Mouse (Mus musculus): ENCODE results near the gene Zfp791. TPM values are rescaled to one million over a fixed set of nuclear protein-coding genes. Genes with fewer than 3 reads are reported as not detected.

Gene Zfp791
- polyA plus RNA-seq, 1 experiment from 2014 or later: 1.4 TPM

DNA sequence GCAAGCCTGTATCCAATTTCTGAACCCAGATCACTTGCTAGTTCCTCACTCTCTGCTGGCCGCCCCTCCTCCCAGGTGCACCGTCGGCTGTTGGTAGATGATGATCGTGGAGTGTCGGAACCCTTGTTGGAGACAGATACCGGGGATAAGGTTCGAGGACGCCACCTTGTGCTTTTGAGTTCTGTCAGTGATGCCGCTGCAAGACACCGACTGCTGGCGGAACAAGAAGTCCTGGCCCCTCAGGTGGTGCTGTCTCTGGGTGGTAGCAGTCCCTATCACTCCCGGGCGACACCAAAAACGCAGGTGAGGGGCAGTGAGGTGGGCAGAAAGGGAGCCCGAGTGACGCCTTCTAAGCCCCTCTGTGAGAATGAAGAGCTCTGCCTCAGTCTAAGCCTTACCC lies 26.7 kb downstream of the Zfp791 start:
- ATAC-seq (replicated peaks; ENCODE audit: low FRiP score, low read depth) (no peak), DNase-seq (ENCODE audit: low spot score) (no peak)
- Histone ChIP-seq H3K4me3 (replicated peaks; ENCODE audit: low read depth, low read length) (no peak overlapping the region), H3K36me3 (ENCODE audit: insufficient read depth, low read length) (peaks cover 43% of the 10 kb centered on the region), H3K9me3 (replicated peaks; ENCODE audit: low read length) (no peaks in the 10 kb centered on the region), H3K9ac (ENCODE audit: low read depth, low read length) (no peak overlapping the region), H3K4me1 (replicated peaks; ENCODE audit: insufficient read depth, low read length) (no peaks in the 10 kb centered on the region), H3K27ac (no peak overlapping the region), H3K4me2 (ENCODE audit: low read length) (no peak overlapping the region), H3K27me3 (ENCODE audit: insufficient read depth, low read length) (no peaks in the 10 kb centered on the region)
- TF ChIP-seq CTCF (IDR thresholded peaks at IDR 0.05; ENCODE audit: low read depth): no peak
- 85% methylated on average over 16 of the region's 16 CpGs for WGBS

DNA sequence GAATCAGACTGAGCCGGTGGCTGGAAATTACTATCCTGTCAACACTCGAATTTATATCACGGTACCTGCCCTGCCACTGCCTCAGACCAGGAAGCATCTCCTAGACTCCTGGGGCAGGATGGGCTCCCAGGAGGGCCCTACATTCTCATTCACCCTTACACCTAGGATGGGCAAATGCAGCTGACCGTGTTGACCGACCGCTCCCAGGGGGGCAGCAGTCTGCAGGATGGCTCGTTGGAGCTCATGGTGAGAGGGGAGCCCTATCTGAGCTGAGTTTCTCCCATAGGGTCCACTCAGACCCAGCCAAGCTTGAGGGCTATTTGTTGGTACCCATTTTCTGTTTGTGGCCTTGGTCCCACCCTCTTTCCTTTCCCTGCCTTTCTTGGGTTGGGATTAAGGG lies 27.3 kb downstream of the Zfp791 start:
- no peak for ATAC-seq (replicated peaks; ENCODE audit: low FRiP score, low read depth)
- no peak for TF ChIP-seq CTCF (IDR thresholded peaks at IDR 0.05; ENCODE audit: low read depth)
- Histone ChIP-seq H3K9ac (ENCODE audit: low read depth, low read length) (no peak overlapping the region), H3K36me3 (ENCODE audit: insufficient read depth, low read length) (peaks cover 43% of the 10 kb centered on the region), H3K27me3 (ENCODE audit: insufficient read depth, low read length) (no peaks in the 10 kb centered on the region), H3K4me2 (ENCODE audit: low read length) (no peak overlapping the region), H3K4me1 (replicated peaks; ENCODE audit: insufficient read depth, low read length) (no peaks in the 10 kb centered on the region), H3K9me3 (replicated peaks; ENCODE audit: low read length) (no peaks in the 10 kb centered on the region), H3K4me3 (replicated peaks; ENCODE audit: low read depth, low read length) (no peak overlapping the region), H3K27ac (no peak overlapping the region)
- 89% methylated on average over 7 of the region's 7 CpGs for WGBS
- no peak for DNase-seq (ENCODE audit: low spot score)

GRCm38 (mm10) chr8:85095051-85095450 lies 27.8 kb downstream of the Zfp791 start:
- no peak for TF ChIP-seq CTCF (IDR thresholded peaks at IDR 0.05; ENCODE audit: low read depth)
- DNase-seq (ENCODE audit: low spot score) (no peak), ATAC-seq (replicated peaks; ENCODE audit: low FRiP score, low read depth) (no peak)
- H3K4me1 ChIP-seq (replicated peaks; ENCODE audit: insufficient read depth, low read length): no peaks in the 10 kb centered on the region
- no peak overlapping the region for H3K9ac ChIP-seq (ENCODE audit: low read depth, low read length)
- H3K27me3 ChIP-seq (ENCODE audit: insufficient read depth, low read length): no peaks in the 10 kb centered on the region
- peaks cover 43% of the 10 kb centered on the region for H3K36me3 ChIP-seq (ENCODE audit: insufficient read depth, low read length)
- no peak overlapping the region for H3K4me2 ChIP-seq (ENCODE audit: low read length)
- no peak overlapping the region for H3K27ac ChIP-seq
- H3K4me3 ChIP-seq (replicated peaks; ENCODE audit: low read depth, low read length): no peak overlapping the region
- 92% methylated on average over 13 of the region's 13 CpGs for whole genome bisulfite sequencing
- H3K9me3 ChIP-seq (replicated peaks; ENCODE audit: low read length): no peaks in the 10 kb centered on the region

DNA sequence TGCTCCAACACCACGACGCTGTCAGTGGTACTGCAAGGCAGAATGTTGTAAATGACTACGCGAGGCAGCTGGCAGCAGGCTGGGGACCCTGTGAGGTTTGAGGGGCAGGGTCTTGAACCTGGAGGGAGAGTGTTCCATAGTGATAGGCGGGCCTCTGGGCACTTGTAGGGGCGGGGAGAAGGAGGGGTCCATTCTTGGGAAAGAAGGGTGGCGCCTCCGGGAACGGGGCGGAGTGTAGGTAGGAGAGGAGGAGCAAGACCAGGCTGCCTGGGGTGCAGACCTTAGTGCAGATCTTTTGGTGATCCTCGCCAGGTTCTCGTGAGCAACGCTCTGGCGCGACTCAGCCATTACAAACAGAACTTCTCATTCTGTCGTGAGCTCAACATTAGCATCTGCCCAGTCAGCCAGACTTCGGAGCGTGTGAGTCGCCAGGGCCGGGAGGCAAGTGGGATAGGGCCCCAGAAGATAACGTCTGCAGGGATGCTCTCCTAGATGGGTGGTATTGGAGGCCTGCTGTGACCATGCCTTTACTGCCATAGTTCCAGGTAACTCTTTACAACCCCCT lies 31.3 kb downstream of the Zfp791 start:
- DNase-seq (ENCODE audit: low spot score) (no peak), ATAC-seq (replicated peaks; ENCODE audit: low FRiP score, low read depth) (no peak)
- Histone ChIP-seq H3K4me2 (ENCODE audit: low read length) (no peak overlapping the region), H3K36me3 (ENCODE audit: insufficient read depth, low read length) (peaks cover 47% of the 10 kb centered on the region), H3K9me3 (replicated peaks; ENCODE audit: low read length) (no peaks in the 10 kb centered on the region), H3K4me3 (replicated peaks; ENCODE audit: low read depth, low read length) (no peak overlapping the region), H3K4me1 (replicated peaks; ENCODE audit: insufficient read depth, low read length) (no peaks in the 10 kb centered on the region), H3K27me3 (ENCODE audit: insufficient read depth, low read length) (no peaks in the 10 kb centered on the region), H3K9ac (ENCODE audit: low read depth, low read length) (no peak overlapping the region), H3K27ac (no peak overlapping the region)
- TF ChIP-seq CTCF (IDR thresholded peaks at IDR 0.05; ENCODE audit: low read depth): no peak
- WGBS: 47% methylated on average over 21 of the region's 21 CpGs

- no peak for DNase-seq (ENCODE audit: low spot score)
- H3K27me3 ChIP-seq (ENCODE audit: insufficient read depth, low read length): no peaks in the 10 kb centered on the region
- 89% methylated on average over 11 of the region's 11 CpGs for WGBS
- no peak for TF ChIP-seq CTCF (IDR thresholded peaks at IDR 0.05; ENCODE audit: low read depth)
- H3K27ac ChIP-seq: no peak overlapping the region
- no peaks in the 10 kb centered on the region for H3K4me1 ChIP-seq (replicated peaks; ENCODE audit: insufficient read depth, low read length)
- H3K36me3 ChIP-seq (ENCODE audit: insufficient read depth, low read length): peaks cover 43% of the 10 kb centered on the region; the same call in 1 of the 2 replicates
- no peak overlapping the region for H3K4me3 ChIP-seq (replicated peaks; ENCODE audit: low read depth, low read length)
- ATAC-seq (replicated peaks; ENCODE audit: low FRiP score, low read depth): no peak
- H3K4me2 ChIP-seq (ENCODE audit: low read length): no peak overlapping the region
- H3K9me3 ChIP-seq (replicated peaks; ENCODE audit: low read length): no peaks in the 10 kb centered on the region
- H3K9ac ChIP-seq (ENCODE audit: low read depth, low read length): no peak overlapping the region
Measured at GRCm38 (mm10) chr8:85090856-85091255, 32.0 kb downstream of the Zfp791 start.

DNA sequence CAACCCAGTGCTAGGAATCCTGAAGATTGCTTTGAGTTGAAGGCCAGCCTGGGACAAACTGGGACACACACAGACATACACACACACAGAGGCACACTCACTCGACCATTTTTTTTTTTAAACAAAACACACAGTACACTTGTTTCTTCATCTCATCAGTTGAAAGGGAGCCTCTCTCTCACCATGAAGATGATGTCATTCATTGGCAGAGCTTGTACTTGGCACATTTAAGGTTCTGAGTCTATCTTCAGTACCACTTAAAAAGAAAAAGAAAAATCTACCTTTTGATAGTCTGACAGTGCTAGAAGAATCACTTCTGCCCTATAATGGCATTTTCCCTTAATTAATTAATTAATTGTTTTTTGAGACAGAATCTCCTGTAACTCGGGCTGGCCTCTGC lies 34.1 kb downstream of the Zfp791 start:
- Histone ChIP-seq H3K9ac (ENCODE audit: low read depth, low read length) (no peak overlapping the region), H3K27ac (no peak overlapping the region), H3K27me3 (ENCODE audit: insufficient read depth, low read length) (no peaks in the 10 kb centered on the region), H3K4me2 (ENCODE audit: low read length) (no peak overlapping the region), H3K4me1 (replicated peaks; ENCODE audit: insufficient read depth, low read length) (no peaks in the 10 kb centered on the region; the same call in 1 of the 2 replicates), H3K9me3 (replicated peaks; ENCODE audit: low read length) (no peaks in the 10 kb centered on the region), H3K36me3 (ENCODE audit: insufficient read depth, low read length) (peaks cover 34% of the 10 kb centered on the region), H3K4me3 (replicated peaks; ENCODE audit: low read depth, low read length) (no peak overlapping the region)
- no peak for TF ChIP-seq CTCF (IDR thresholded peaks at IDR 0.05; ENCODE audit: low read depth)
- DNase-seq (ENCODE audit: low spot score): no peak
- 90% methylated on average over 2 of the region's 2 CpGs for WGBS
- no peak for ATAC-seq (replicated peaks; ENCODE audit: low FRiP score, low read depth)

GRCm38 (mm10) chr8:85086238-85086637 lies 36.7 kb downstream of the Zfp791 start:
- Histone ChIP-seq H3K27me3 (ENCODE audit: insufficient read depth, low read length) (no peaks in the 10 kb centered on the region), H3K36me3 (ENCODE audit: insufficient read depth, low read length) (peaks cover 25% of the 10 kb centered on the region), H3K4me3 (replicated peaks; ENCODE audit: low read depth, low read length) (no peak overlapping the region), H3K4me2 (ENCODE audit: low read length) (no peak overlapping the region), H3K9ac (ENCODE audit: low read depth, low read length) (no peak overlapping the region), H3K4me1 (replicated peaks; ENCODE audit: insufficient read depth, low read length) (no peaks in the 10 kb centered on the region; the same call in 1 of the 2 replicates), H3K27ac (no peak overlapping the region), H3K9me3 (replicated peaks; ENCODE audit: low read length) (no peaks in the 10 kb centered on the region)
- 84% methylated on average over 3 of the region's 3 CpGs for WGBS
- no peak for ATAC-seq (replicated peaks; ENCODE audit: low FRiP score, low read depth)
- peak; percentile 15 for DNase-seq (ENCODE audit: low spot score)
- peak; percentile 45 for TF ChIP-seq CTCF (IDR thresholded peaks at IDR 0.05; ENCODE audit: low read depth)

Measured in kidney, postnatal 0 days (tissue).